Mouse (Mus musculus): ENCODE results near the gene Zfp513. TPM values are rescaled to one million over a fixed set of nuclear protein-coding genes. Genes with fewer than 3 reads are reported as not detected.

The Zfp513 gene
- total RNA-seq, 1 experiment: 18.5 TPM

DNA sequence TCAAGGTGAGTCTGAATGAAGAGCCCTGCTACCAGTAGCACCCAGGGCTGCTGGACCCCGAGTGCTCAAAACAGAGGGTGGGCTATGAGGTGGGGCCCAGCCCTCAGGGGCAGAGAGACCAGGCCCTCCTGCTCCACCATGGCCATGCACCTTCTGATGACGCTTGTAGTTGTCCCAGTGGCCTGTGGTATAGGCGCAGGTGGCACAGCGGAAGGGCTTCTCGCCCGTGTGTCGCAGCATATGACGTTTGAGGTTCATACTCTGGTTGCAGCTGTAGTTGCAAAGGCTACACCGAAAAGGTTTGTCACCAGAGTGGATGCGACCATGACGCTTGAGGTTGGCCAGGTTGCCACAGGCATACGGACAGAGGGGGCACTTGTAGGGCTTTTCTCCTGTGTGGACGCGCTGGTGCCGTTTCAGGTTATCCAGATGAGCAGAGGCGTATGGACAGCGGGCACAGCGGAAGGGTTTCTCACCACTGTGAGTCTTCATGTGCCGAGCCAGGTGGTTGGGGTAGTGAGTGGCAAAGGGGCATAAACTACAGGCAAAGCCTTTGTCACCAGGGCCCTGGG is 2.7 kb downstream of the Zfp513 start:
- peaks cover 58% of the 10 kb centered on the region for H3K36me3 ChIP-seq (ENCODE audit: control insufficient read depth, insufficient read depth, low read length, poor library complexity, severe bottlenecking)
- no peak overlapping the region for H3K9ac ChIP-seq (ENCODE audit: insufficient read depth, low read depth, low read length, poor library complexity, severe bottlenecking)
- peaks cover 10 to 11% of the 10 kb centered on the region in 2 experiments for H3K4me1 ChIP-seq (ENCODE audit: control insufficient read depth in 2 of 2, insufficient read depth in 2 of 2, low read length in 2 of 2, poor library complexity in 1 of 2)
- H3K4me3 ChIP-seq (ENCODE audit: insufficient read depth in 1 of 2, low read depth in 1 of 2, low read length in 2 of 2, poor library complexity in 1 of 2, severe bottlenecking in 1 of 2): no peak overlapping the region
- no peaks in the 10 kb centered on the region for H3K9me3 ChIP-seq (ENCODE audit: control insufficient read depth, insufficient read depth, low read depth, low read length)
- in situ Hi-C loops (cut with MboI; ENCODE audit: low sequenced_read_pairs in 2 of 2, unreplicated experiment in 2 of 2): no loop called here
- H3K27ac ChIP-seq (ENCODE audit: insufficient read depth, low read depth, low read length, poor library complexity, severe bottlenecking): no peak overlapping the region
- no peak for DNase-seq (ENCODE audit: low read depth, low spot score)
- TF ChIP-seq MAFK (IDR thresholded peaks at IDR 0.05; ENCODE audit: insufficient read depth, low read depth, low read length) (no peak), ZNF384 (IDR thresholded peaks at IDR 0.05; ENCODE audit: low read depth, low read length) (no peak)

DNA sequence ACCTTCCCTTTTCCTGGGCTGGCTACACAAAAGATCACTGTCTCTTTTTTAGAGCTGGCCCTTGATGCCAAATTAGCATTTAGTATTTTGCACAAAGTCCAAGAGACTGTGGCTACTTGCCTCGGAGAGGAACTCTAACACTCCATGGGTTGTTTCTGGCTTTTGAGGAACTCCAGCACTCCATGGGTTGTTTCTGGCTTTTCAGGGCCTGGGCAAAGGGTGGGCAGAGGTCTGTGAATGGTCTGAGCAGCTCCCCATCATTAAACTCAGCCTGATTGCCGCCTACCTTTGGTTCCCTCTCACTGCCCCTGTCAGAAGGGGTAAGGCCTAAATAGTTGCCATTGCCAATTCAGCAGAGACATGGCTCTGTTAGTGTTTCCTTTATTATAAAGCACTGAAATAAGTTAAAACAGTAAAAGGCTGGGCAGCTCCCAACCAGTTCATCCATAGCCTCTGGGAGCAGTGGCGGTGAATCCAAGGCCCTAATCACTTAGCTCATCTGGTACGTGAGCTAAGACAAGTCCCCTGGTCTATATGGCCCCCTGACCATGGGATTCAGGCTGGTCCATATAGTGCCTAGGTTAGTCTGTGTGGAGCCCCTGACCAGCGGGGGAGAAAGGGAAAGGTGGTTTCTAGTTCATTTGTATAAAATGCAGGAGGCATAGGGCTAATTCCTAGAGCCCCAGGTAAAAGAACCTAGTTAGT is 3.3 kb downstream of the Zfp513 start:
- TF ChIP-seq MAFK (IDR thresholded peaks at IDR 0.05; ENCODE audit: insufficient read depth, low read depth, low read length) (no peak), ZNF384 (IDR thresholded peaks at IDR 0.05; ENCODE audit: low read depth, low read length) (no peak), ZC3H11A (IDR thresholded peaks at IDR 0.05; ENCODE audit: borderline replicate concordance, low read depth, low read length) (no peak), HCFC1 (IDR thresholded peaks at IDR 0.05; ENCODE audit: borderline replicate concordance, insufficient read depth, low read length) (no peak), CHD2 (IDR thresholded peaks at IDR 0.05; ENCODE audit: low read depth, low read length) (no peak)
- no peak overlapping the region for H3K9ac ChIP-seq (ENCODE audit: insufficient read depth, low read depth, low read length, poor library complexity, severe bottlenecking)
- H3K9me3 ChIP-seq (ENCODE audit: control insufficient read depth, insufficient read depth, low read depth, low read length): no peaks in the 10 kb centered on the region
- no peak overlapping the region for H3K4me3 ChIP-seq (ENCODE audit: insufficient read depth in 1 of 2, low read depth in 1 of 2, low read length in 2 of 2, poor library complexity in 1 of 2, severe bottlenecking in 1 of 2)
- peaks cover 11 to 12% of the 10 kb centered on the region in 2 experiments for H3K4me1 ChIP-seq (ENCODE audit: control insufficient read depth in 2 of 2, insufficient read depth in 2 of 2, low read length in 2 of 2, poor library complexity in 1 of 2)
- no peak overlapping the region for H3K27ac ChIP-seq (ENCODE audit: insufficient read depth, low read depth, low read length, poor library complexity, severe bottlenecking)
- DNase-seq (ENCODE audit: low read depth, low spot score): no peak
- in situ Hi-C loops (cut with MboI; ENCODE audit: low sequenced_read_pairs in 2 of 2, unreplicated experiment in 2 of 2): no loop called here
- H3K36me3 ChIP-seq (ENCODE audit: control insufficient read depth, insufficient read depth, low read length, poor library complexity, severe bottlenecking): peaks cover 54% of the 10 kb centered on the region

DNA sequence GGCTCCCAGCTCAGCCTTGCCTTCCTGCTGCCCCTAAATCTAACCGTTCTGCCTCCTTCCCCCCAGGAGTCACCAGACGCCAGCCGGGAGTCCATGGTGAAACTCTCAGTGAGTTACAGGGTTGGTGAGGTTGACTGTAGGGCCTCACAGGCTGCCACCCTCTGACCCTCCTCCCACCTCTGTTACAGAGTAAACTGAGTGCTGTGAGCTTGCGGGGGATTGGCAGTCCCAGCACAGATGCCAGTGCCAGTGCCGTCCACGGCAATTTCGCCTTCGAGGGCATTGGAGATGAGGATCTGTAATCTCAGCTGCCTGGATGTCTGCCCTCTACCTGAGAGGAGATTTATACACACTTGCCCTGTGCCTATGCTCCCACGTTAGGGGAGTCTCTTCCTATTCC is 3.9 kb downstream of the Zfp513 start:
- Histone ChIP-seq H3K4me3 (ENCODE audit: insufficient read depth in 1 of 2, low read depth in 1 of 2, low read length in 2 of 2, poor library complexity in 1 of 2, severe bottlenecking in 1 of 2) (no peak overlapping the region), H3K4me1 (ENCODE audit: control insufficient read depth in 2 of 2, insufficient read depth in 2 of 2, low read length in 2 of 2, poor library complexity in 1 of 2) (peaks cover 11 to 12% of the 10 kb centered on the region in 2 experiments), H3K27ac (ENCODE audit: insufficient read depth, low read depth, low read length, poor library complexity, severe bottlenecking) (no peak overlapping the region), H3K9ac (ENCODE audit: insufficient read depth, low read depth, low read length, poor library complexity, severe bottlenecking) (no peak overlapping the region), H3K9me3 (ENCODE audit: control insufficient read depth, insufficient read depth, low read depth, low read length) (no peaks in the 10 kb centered on the region), H3K36me3 (ENCODE audit: control insufficient read depth, insufficient read depth, low read length, poor library complexity, severe bottlenecking) (peaks cover 53% of the 10 kb centered on the region)
- TF ChIP-seq ZC3H11A (IDR thresholded peaks at IDR 0.05; ENCODE audit: borderline replicate concordance, low read depth, low read length): no peak
- TF ChIP-seq CHD2 (IDR thresholded peaks at IDR 0.05; ENCODE audit: low read depth, low read length): no peak
- TF ChIP-seq MAFK (IDR thresholded peaks at IDR 0.05; ENCODE audit: insufficient read depth, low read depth, low read length): no peak
- TF ChIP-seq HCFC1 (IDR thresholded peaks at IDR 0.05; ENCODE audit: borderline replicate concordance, insufficient read depth, low read length): no peak
- TF ChIP-seq ZNF384 (IDR thresholded peaks at IDR 0.05; ENCODE audit: low read depth, low read length): no peak
- in situ Hi-C loops (cut with MboI; ENCODE audit: low sequenced_read_pairs in 2 of 2, unreplicated experiment in 2 of 2): no loop called here
- no peak for DNase-seq (ENCODE audit: low read depth, low spot score)

DNA sequence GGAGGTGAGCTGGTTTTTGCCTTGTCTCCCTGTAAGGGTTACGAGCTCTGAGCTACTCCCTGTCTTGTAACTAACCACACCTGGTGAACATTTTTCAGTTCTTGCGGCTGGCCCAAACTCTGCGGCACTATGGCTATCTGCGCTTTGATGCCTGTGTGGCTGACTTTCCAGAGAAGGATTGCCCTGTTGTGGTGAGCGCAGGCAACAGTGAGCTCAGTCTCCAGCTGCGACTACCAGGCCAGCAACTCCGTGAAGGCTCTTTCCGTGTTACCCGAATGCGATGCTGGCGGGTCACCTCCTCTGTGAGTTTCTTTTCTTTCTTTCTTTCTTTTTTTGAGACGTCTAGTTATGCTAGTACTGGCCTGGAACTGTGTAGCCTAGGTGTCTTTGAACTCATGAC is 5.0 kb downstream of the Zfp513 start:
- Histone ChIP-seq H3K9me3 (ENCODE audit: control insufficient read depth, insufficient read depth, low read depth, low read length) (no peaks in the 10 kb centered on the region), H3K9ac (ENCODE audit: insufficient read depth, low read depth, low read length, poor library complexity, severe bottlenecking) (no peak overlapping the region), H3K4me3 (ENCODE audit: insufficient read depth in 1 of 2, low read depth in 1 of 2, low read length in 2 of 2, poor library complexity in 1 of 2, severe bottlenecking in 1 of 2) (no peak overlapping the region), H3K36me3 (ENCODE audit: control insufficient read depth, insufficient read depth, low read length, poor library complexity, severe bottlenecking) (peaks cover 48% of the 10 kb centered on the region), H3K4me1 (ENCODE audit: control insufficient read depth in 2 of 2, insufficient read depth in 2 of 2, low read length in 2 of 2, poor library complexity in 1 of 2) (peaks cover 11 to 12% of the 10 kb centered on the region in 2 experiments), H3K27ac (ENCODE audit: insufficient read depth, low read depth, low read length, poor library complexity, severe bottlenecking) (no peak overlapping the region)
- TF ChIP-seq MAFK (IDR thresholded peaks at IDR 0.05; ENCODE audit: insufficient read depth, low read depth, low read length): no peak
- no peak for TF ChIP-seq ZNF384 (IDR thresholded peaks at IDR 0.05; ENCODE audit: low read depth, low read length)
- TF ChIP-seq ZC3H11A (IDR thresholded peaks at IDR 0.05; ENCODE audit: borderline replicate concordance, low read depth, low read length): no peak
- no peak for TF ChIP-seq CHD2 (IDR thresholded peaks at IDR 0.05; ENCODE audit: low read depth, low read length)
- TF ChIP-seq HCFC1 (IDR thresholded peaks at IDR 0.05; ENCODE audit: borderline replicate concordance, insufficient read depth, low read length): no peak
- DNase-seq (ENCODE audit: low read depth, low spot score): no peak
- in situ Hi-C loops (cut with MboI; ENCODE audit: low sequenced_read_pairs in 2 of 2, unreplicated experiment in 2 of 2): no loop called here
